Mouse (Mus musculus) fat pad, adult 2 months (tissue): ENCODE results near the gene Il10ra.

ENCODE experiments used
- DNase-seq: peaks from one replicate; pipeline ENCODE4 v3.0.0-alpha.2; 2011; ENCODE audit warnings: low read depth, low spot score; ENCODE audit errors: extremely low read depth

The Il10ra gene

DNA sequence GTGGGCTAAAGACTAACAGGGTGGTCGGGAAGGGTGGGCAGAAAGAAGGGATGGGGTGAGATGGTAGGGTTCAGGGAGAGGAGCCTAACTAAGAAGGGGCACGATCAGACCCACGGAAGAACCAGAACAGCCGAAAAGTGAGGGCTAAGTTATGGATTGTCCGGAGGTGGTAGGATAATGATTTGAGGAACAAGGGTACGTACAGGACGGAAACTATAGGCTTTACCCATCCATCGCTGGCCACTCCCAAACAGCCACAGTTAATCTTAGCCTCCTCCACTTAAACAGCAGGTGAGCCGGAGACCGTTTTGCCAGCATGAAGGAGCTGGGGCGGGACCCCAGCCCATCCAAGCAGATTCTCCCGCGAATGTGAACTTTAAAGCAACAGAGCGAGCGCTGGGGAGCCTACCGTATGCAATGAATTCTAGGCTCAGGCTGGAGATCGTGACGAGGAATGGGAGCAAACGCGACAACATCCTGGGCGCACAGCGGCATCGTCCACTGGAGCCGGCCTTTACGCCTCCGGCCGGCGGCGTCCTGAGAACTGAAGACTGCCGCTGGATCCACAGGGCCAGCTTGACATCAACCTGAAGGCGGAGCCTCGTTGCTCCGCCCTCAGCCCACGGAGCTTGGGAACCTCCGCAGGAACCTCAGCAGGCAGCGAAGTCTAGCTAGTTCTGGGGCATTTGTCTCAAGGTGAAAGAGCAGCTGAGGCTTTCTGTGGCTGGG lies at the start of gene Il10ra:
Il10ra (minus strand) TSS at position 553 of the 729 bp plus-strand sequence.
- DNase-seq = no peak

DNA sequence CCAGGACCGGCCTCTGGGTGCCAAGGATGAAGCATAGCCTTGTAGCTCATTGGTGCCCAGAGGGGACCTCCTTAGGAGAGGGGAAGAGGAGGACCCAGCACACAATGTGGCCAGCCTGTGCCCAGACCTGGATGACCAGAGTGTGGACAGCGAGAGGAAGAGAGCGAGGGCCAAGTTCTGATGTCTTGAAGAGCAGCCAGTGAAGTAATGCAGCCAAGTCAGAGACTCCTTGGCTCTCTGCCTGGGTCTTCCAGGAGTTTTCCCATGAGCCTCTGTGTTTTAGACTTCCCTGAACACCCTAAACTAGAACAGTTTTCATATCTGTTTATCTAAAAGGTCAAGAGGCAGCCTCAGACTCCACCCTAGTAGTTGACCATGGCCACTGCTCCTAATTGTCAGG lies 48.7 kb upstream of the Il10ra start:
- DNase-seq = no peak

DNA sequence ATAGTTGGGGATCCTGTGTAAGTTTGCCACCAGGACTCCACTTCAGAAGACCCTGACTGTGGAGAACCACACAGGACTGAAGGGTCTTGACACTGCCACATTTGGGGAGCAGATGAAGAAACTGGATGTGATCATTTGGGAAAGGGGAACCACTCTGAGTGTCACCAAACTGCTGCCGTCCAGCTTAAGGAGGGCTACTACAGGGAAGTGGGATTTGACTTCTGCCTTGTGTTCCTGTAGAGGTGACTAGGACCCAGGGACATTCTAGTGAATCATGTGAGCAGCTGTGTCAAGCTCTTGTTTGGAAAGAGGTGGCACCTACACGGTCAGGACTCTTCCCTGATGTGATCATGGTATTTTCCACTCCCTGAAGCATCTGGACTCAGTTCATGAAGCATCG lies 45.0 kb upstream of the Il10ra start:
- DNase-seq = no peak

DNA sequence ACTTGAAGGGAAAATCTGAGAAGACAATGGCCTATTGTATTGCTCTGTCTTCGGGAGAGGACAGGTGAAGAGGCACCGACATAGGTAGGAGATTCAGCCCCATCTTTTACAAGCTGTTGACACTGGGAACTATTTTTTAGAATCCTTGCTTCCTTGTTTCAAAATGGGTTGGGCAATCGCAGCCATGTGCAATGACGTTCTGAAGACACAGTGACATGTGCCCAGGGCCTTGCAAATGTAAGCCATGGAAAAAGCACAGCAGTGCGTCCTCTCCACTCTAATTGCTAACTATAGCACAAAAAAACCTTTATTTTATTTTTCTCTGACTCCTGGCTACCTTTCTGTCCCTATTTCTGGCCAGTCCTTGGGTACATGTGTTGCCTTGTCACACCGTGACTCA lies 42.9 kb upstream of the Il10ra start:
- no peak for DNase-seq

DNA sequence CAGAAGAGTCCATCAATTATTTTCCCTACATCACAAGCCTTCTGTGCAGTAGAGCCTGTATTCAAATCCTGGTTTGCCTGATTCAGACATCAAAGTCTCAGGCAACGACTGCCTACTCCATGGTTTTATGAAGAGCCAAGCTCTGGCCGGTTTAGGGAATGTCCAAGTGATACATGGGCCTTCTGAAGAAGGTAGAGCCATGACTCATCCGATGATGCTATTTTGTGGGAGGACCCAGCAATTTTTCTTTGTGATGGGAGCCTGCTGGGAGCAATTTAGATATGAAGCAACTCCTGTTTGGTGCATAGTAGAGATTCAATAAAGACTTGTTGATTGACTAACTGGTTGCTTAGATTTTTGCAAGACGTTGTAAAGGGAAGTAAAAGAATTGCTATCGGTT lies 39.6 kb upstream of the Il10ra start:
- no peak for DNase-seq

DNA sequence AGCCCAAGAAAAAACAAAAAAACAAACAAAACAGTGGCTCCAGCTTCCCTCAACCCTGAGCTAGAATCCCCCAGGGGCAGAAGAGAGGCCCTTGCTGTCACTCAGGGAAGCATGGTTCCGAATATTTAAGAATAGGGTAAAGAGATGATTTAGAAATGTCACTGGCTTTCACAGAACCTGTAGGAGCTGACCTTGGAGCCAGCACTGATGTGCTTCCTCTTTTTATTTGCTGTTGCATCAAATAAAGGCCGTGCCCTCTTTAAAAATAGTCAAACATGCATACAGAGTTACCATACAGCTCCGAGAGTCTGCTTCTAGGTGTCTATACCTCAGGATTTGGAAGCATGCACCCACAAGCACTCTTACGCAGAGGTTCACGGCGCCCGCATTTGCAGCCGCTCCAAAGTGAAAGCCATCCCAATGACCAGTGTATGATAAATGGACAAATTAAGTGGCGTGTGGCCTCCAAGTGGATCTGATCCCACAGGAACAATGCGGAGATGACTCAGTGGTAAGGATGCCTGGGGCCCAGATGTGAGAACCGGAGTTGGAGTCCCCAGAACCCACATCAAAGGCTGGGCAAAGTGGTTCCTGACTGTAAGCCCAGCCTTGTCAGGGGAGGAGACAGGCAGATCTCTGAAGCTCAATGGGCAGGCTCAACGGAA lies 37.9 kb upstream of the Il10ra start:
- no peak for DNase-seq

DNA sequence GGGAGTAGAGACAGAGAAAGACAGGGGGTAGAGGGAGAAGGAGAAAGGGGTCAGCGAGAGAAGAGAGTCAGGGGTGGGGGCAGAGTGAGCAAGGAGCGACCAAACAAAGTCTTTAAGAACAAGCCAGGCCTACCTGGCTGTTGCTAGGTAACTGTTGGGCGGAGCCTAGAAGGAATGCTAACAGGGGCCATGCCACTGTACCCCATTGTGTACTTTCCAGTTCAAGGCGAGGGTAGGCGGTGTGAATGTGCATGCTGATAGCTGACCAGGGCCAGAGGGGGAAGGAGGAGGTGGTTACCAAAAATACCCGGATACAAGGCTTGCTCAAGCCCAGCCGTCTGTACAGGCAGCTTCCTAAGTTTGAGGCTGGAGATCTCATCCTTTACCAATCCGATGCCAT lies 32.8 kb upstream of the Il10ra start:
- DNase-seq = no peak

DNA sequence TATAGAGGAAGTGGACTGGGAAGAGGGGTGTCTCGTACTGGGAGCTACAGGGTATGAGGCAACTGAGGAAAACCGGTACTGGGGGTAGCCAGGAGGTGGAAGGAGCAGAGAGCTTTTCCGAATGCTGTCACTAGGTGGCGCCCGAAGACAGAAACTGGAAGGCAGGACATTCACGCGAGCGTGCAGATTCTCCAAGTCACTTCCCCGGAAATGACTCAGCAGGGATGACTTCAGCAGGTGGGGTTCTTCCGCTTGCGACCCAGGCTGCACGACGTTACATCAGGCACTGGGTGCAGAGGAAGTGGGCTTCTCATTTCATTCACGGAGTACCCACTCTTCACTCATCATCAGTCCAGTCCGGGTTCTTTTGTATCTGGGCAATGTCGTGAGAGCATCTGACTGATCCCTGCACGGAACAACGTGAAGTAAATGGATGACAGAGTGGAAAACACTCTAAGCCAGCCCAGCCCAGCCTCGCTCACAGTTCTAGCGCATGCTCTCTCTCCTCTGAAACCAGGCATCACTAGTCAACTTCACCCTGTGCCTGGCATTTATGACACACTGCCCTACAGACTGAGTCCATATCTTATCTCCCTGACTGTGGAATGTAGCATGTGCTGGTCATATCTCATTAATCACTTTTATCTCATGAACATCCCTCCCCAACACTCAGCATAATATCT lies 31.6 kb upstream of the Il10ra start:
- no peak for DNase-seq

DNA sequence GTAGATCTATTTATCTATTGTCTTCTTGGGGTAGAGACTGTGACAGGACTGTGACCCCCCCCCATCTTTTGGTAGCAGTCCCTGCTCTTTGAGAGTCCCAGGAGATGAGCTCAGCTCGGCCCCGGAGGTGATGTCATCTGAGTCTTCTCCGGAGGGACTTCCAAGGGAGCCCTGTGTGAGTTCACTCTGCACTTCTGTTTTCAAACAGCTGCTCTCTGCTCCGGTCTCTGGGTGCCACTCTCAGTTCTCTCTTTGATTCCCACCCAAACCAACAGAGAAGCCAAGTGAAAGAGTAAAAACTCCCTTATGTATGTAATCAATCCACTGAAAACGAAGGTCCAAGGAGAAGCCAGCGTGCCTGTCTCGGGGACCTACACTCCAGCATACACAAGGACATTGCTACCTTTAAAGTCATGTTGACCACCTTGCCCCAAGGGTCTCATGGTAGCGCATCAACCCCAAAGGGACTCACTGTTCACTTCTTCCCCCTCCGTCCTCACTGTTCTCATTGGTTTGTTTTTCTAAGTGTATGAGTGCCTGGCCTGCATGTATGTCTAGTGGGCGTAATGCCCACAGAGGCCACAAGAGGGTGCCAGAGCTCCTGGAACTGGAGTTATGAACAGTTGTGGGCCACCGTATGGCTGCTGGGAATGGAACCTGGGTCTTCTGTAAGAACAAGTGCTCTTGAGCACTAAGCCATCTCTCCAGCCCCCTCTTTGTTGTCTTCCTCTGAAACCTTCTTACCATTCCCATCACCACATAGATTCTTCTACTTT lies 30.5 kb upstream of the Il10ra start:
- DNase-seq = no peak

DNA sequence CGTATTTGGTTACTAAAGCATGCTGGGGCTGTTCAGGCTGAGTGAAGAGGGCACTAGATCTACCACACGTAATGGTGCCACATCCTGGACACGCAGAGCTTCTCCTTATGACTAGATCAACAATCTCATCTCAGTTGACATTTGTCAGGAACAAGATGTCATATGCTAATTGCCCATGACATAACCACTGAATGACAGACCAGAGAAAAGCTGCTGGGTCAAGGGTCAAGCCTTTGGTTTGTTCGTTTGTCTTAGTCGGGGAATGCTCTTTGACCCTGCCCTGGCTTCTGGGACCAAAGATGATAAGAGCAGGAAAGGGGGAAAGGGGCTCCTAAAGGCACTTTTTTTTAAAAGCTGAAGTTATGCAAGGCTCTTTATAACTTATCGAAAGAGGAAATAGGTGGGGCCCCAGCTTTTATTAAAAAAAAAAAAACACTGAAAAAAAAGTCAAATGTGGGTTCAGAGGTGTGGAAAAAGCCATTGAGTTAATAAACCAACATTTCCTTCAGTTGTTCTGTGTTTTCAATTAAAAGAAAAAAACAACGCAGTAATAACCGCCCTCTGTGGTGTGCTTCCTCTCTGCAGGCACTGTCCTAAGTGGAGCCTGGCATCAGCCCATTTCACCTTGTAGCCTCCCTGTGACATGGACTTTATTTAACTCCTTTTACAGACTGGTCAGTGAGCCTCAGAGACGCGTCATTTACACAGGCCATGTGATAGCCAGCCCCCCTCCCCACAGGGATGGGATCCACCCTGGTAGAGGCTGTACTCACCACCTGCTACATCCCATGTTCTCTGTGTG lies 25.5 kb upstream of the Il10ra start:
- DNase-seq = no peak

DNA sequence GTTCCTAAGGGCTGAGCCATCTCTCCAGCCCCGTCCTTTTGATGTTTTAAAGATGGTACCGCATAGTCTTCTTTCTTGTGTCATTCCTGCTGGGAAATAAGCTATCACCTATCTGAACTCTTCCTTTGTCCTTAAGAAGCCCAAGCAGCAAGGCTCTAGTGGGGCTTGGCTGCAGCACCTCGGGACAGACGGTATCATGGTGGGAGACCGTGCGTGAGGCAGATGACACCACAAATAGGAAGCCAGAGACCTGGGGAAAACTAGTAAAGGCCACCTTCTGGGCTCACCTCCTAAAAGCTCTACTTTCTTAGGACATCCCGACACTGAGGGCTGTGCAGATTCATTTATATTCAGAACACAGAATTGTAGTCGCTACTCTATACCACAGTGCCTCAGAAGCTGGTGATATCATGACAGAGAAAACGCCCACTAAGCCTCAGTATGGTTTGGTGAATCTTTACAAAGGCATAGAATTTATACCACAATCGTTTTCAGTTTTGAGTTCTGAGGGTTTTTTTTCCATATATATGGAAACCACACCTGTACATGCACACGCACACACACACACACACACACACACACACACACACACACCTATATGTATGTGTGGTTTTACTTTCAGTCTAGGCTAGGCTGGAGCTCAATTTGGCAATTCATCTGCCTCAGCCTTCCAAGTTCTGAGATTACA lies 22.7 kb upstream of the Il10ra start:
- no peak for DNase-seq

DNA sequence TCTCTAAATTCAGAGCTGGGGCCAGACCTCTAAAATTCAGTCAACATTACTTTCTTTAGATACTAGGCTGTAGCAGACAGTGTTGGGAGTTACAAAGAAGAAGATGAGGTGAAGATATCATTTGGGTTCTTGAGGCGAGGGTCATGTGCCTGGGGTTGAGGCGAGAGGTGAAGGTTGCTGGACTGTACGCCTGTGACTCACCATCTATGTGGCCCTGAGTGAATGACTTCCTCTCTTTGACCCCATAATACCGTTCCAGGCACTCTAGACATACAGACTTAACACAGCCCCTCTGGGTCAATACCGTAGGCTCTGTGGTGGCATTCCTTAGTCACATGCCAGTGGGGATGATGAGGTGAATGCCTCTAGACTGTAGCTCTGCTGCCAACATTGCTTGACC lies 13.5 kb upstream of the Il10ra start:
- no peak for DNase-seq

DNA sequence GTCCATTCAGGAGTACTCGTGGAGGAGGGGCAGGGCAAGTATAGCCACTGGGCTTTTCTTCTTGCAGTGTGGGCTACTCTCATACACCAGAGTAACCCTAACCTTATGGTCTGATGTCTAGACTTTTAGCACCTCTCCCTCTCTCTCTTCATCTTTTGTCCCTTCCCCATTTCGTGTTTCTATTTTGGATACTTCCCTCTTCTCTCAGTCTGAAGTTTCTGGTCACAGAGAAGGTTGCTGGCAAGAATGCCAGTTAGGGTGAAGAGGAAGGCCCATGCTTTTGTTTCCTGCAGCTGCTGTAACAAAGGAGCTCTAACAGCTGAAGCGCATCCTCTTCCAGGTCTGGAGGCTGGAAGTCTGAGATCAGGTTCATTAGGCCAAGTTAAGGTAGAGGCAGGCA lies 11.9 kb upstream of the Il10ra start:
- DNase-seq = no peak

DNA sequence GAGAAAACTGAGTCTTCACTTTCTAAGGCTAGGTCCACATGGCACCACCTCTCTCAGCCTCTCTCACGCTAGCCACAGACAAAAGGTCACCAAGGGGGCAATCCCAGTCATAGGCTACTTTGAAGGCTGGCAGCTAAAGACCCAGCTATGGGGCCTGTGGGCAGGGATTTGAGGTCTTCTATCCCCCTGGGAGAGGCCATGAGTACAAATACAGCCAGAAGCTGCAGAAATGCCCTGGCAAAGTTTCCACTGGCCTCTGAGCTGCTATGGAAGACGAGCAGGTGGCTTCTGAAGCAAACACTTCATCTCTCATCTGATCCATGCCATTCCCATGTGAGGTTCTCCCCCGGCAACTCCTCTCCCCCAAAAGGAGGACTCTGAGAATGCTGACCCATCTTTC lies 11.1 kb upstream of the Il10ra start:
- no peak for DNase-seq

DNA sequence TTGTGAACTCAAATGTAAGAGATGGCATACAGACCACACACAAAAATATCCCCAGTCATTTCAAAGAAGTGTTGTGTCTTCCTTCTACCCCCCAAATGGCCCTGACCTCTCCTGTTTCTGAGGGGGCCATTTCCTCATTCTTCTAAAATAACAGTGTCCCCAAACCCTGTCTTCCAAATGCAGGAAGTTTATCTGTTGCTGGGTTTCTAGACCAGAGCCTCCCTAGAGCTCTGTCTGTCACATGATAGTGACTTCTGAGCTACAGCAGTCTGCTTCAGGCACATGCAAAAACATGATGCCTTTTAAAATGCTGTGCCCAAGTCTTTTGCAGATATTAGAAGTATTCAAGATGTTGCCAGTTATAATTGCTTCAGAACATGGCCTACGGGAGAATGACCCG lies 5.7 kb upstream of the Il10ra start:
- DNase-seq = no peak

DNA sequence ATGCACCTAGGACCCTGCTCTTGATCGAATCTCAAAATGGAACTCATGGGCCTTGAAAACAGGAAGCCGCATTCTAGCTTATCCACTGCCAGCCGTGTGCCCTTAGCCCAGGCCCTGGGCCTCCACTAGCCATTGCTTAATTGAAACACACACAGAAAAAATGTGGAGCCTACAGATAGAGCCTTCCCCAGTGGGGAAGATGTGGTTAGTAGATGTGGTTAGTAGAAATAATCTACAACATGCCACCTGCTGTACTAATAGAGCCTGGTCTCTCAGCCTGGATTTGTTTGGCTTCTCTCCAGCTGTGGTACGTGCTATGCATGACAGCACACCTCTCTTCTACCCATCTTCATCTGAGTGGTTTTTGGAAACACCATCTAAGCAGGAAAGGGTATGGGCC lies 5.3 kb upstream of the Il10ra start:
- DNase-seq = no peak

DNA sequence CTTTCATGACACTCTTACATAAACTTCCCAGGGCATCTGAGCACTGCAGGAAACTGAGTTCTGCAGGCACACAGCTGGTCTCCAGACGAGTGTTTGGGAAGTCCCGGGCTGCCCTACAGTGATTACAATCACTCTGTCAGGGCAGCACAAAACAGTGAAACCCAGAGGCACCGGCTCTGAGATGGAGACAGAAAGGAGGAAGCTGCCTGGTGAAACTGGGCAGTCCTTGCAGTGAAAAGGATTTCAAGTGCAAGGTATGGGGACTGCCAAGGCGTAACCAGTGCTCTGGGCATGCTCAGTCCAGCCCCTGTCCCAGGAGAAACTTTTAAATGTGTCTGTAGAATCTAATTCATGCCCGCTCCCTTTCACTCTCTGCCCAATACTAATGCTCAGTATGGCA lies 3.3 kb upstream of the Il10ra start:
- no peak for DNase-seq

DNA sequence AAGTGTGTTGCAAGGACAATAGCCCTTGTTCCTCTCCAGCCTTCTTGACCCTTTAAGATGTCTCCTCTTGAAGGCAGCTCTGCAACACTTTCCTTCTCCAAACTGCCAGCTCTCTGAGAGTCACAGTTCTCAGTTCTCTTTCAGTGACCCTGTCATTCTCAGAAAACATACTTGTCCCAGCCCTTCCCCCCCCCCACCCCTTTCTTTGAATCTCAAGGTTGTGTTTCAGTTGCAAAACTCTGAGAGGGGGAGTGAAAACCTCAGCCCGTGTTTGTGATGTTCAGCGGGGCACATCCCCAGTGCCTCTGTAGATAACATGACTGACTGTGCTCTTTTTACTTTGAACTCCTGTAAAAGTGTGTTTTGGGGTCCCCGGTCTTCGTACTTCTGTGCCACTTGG lies 870 bp downstream of the Il10ra start:
- no peak for DNase-seq

DNA sequence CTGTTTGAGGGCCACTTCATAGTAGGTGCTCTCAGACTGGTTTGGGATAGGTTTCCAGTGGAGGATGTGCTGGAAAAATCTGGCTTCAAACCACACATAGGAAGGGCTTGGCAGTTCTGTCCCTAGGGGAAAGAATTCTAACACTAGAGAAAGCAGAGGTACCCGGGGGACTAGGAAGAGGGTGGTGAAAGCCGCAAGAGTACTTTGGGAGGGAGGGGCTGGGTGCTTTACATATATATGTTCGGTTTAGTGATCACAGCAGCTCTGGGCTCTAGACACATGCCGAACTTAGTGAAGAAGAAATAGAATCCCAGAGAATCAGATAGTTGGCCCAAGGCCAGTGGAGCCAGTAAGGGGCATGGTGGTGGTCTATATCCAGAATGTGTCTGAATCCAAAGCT lies 1.9 kb downstream of the Il10ra start:
- DNase-seq = no peak

DNA sequence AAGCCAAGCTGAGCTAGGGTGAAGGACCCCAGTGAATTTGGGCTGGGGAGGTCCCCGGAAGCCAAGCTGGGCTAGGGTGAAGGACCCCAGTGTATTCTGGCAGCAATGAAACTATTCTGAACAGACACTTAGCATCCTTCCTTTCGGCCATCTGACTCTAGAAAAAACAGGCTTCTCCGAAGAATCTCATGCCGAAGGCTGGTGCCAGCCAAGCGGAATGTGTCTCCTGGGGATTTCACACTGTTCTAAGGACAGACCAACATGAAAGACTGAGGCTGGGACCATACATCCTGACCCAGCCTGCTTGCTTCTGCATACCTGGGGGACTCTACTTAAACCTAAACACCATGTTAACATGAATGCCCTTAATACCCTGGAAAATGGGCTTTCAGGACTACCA lies 7.1 kb downstream of the Il10ra start:
- no peak for DNase-seq
